Mouse (Mus musculus) midbrain, embryonic 11.5 days (tissue): ENCODE results near the gene Ercc6l2. TPM values are rescaled to one million over a fixed set of nuclear protein-coding genes. Genes with fewer than 3 reads are reported as not detected.
A peak's percentile ranks its signal among the peaks of the same experiment; 100 is the strongest.

Source experiments
- ATAC-seq: fragments of 200-750 bp; cut with Nextera tagmentation; 2 replicates; pipeline ENCODE4 v1.8.0; 2017; ENCODE audit warnings: moderate TSS enrichment, moderate library complexity; ENCODE audit not compliant: low FRiP score
- DNase-seq: peaks from one replicate; pipeline ENCODE4 v3.0.0; 2015; ENCODE audit warnings: low spot score; ENCODE audit errors: missing footprints
- H3K27ac ChIP-seq: fragments of 300-500 bp; sonication (generic); 2 replicates; pipeline ENCODE4 v1.5.1; 2014; ENCODE audit warnings: low read depth, low read length
- H3K27me3 ChIP-seq: fragments of 300-500 bp; sonication (generic); 2 replicates; pipeline ENCODE4 v1.6.1; 2014; ENCODE audit warnings: mild to moderate bottlenecking, low read length, moderate library complexity, mixed read lengths; ENCODE audit not compliant: control insufficient read depth, insufficient read depth
- H3K36me3 ChIP-seq: fragments of 300-500 bp; sonication (generic); 2 replicates; pipeline ENCODE4 v1.6.1; 2014; ENCODE audit warnings: mild to moderate bottlenecking, low read length, moderate library complexity, mixed read lengths; ENCODE audit not compliant: control insufficient read depth, insufficient read depth
- H3K4me1 ChIP-seq: fragments of 300-500 bp; sonication (generic); 2 replicates; pipeline ENCODE4 v1.6.1; 2014; ENCODE audit warnings: low read length; ENCODE audit not compliant: control insufficient read depth, insufficient read depth
- H3K4me2 ChIP-seq: fragments of 300-500 bp; sonication (generic); 2 replicates; pipeline ENCODE4 v1.6.1; 2014; ENCODE audit warnings: mild to moderate bottlenecking, moderate library complexity
- H3K4me3 ChIP-seq: fragments of 300-500 bp; sonication (generic); 2 replicates; pipeline ENCODE4 v1.5.1; 2014; ENCODE audit warnings: low read depth, low read length
- H3K9ac ChIP-seq: fragments of 300-500 bp; sonication (generic); 2 replicates; pipeline ENCODE4 v1.6.1; 2014; ENCODE audit warnings: low read length
- H3K9me3 ChIP-seq: fragments of 300-500 bp; sonication (generic); 2 replicates; pipeline ENCODE4 v1.6.1; 2016; ENCODE audit warnings: low read length; ENCODE audit not compliant: control insufficient read depth
- WGBS: fragments of 180-500 bp; shearing (Covaris S2); extraction: QIAGEN DNeasy Blood & Tissue Kit; methylation state at CpG from one replicate; pipeline ENCODE4 v1.1.7; 2014; 5-methylcytosine and 5-hydroxymethylcytosine counted together
- polyA plus RNA-seq: library from polyadenylated mRNA; unstranded; fragments of >200 nt; fragmentation: Nextera tagmentation; extraction: Ambion mirVana; gene quantifications from 2 replicates; pipeline ENCODE4 v1.2.1, GENCODE M21; 2014

Ercc6l2 gene
- polyA plus RNA-seq, 1 experiment from 2014 or later: 23.6 TPM

DNA sequence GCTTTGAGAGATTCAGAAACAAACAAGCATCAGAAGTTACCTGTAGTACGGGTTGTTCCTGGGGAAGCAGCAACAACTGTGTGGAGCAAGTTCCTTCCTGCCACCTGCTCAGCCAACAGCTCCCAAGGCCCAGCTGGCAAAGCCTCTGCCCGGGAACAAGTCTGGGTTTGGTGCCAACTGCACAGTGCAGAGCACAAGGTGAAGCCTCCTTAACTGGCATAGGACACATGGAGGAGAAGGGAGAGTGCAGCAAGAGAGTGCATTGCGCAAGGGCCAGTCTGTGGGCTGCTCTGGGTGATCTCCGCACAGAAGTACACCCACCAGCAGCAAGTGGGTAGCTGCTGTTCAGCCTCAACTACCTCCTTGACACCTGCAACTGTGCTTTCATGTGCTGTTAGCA is 91.5 kb downstream of the Ercc6l2 start:
- peaks cover 19% of the 10 kb centered on the region for H3K27me3 ChIP-seq
- ATAC-seq (no peak), DNase-seq (no peak)
- H3K4me3 ChIP-seq: no peak overlapping the region
- H3K36me3 ChIP-seq: no peaks in the 10 kb centered on the region
- H3K9ac ChIP-seq: no peak overlapping the region
- no peaks in the 10 kb centered on the region for H3K9me3 ChIP-seq
- peaks cover 7% of the 10 kb centered on the region for H3K4me1 ChIP-seq
- WGBS: 89% methylated on average over 4 of the region's 4 CpGs
- no peak overlapping the region for H3K27ac ChIP-seq
- H3K4me2 ChIP-seq: no peak overlapping the region

DNA sequence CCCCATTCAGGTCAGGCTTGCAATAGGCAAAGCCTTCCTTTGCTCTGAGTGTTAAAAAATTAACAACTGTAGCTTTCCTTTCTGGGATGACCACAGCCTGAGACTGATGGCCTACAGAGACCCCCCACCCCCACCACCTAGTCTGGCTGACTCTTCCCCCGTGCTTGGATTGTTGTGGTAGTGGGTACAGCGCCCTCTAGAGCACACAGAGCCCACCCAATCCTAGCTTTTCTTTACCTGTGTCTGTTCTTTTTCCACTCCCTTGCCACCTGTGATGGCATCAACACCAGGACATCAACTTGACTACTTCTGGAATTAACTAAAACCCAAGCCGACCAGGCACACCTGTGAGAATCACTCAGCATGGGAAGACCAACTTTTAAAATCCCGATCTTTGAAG is 92.4 kb downstream of the Ercc6l2 start:
- H3K27ac ChIP-seq: no peak overlapping the region
- DNase-seq (no peak), ATAC-seq (no peak)
- no peaks in the 10 kb centered on the region for H3K9me3 ChIP-seq
- H3K4me2 ChIP-seq: no peak overlapping the region
- peaks cover 13% of the 10 kb centered on the region for H3K27me3 ChIP-seq
- no peaks in the 10 kb centered on the region for H3K36me3 ChIP-seq
- 46% methylated on average over 4 of the region's 4 CpGs for WGBS
- no peaks in the 10 kb centered on the region for H3K4me1 ChIP-seq
- H3K9ac ChIP-seq: no peak overlapping the region
- no peak overlapping the region for H3K4me3 ChIP-seq

DNA sequence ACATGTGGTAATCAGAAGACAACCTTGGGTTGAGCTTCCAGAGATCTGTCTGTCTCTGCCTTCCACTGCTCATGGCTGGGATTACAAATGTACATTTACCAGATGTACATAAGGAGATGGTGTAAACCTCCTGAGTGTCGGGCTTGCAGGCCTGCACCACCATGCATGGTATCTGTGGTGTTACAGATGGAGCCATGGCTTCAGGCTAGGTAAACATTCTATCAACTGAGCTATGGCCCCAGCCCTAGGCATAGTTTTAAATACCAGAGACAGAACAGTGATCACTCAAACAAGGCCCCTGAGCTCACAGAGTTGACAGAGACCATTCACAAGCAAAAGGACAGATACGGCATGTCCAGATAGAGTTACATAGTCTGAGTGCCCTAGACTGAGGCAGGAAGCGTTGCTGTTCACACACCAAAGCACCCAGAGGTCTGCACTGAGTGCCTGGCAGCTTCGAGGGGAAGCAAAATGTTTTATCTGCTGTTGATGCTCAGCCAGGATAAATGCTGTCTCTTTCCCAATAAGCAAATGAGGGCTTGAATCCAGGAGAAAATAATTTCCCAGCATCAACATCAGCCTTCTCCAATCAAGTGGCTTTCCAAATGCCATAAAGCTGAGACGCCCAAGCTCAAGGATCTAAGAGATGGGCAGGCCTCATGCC is 95.2 kb downstream of the Ercc6l2 start:
- H3K36me3 ChIP-seq: no peaks in the 10 kb centered on the region
- no peak overlapping the region for H3K27ac ChIP-seq
- H3K4me2 ChIP-seq: no peak overlapping the region
- H3K27me3 ChIP-seq: no peaks in the 10 kb centered on the region
- no peaks in the 10 kb centered on the region for H3K4me1 ChIP-seq
- H3K4me3 ChIP-seq: no peak overlapping the region
- ATAC-seq (no peak), DNase-seq (no peak)
- 83% methylated on average over 5 of the region's 5 CpGs for WGBS
- no peaks in the 10 kb centered on the region for H3K9me3 ChIP-seq
- H3K9ac ChIP-seq: no peak overlapping the region

DNA sequence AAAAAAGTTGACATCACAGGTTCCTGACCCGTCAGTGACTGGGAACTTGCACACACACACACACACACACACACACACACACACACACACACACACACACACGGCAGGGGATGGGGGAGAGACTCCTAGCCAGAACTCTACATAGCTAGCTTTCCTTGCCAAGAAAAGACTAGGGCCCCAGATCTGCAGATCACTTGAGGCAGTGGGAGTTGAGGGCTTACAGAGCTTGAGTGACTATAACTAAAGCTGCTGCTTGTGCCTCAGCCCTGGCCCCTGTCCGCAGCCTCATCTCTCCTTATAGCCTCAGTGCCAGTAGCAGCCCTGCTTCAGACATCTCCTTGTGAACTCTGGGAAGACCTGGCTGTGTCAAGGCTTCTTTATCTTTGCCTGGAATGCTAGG is 96.6 kb downstream of the Ercc6l2 start:
- H3K9me3 ChIP-seq: no peaks in the 10 kb centered on the region
- H3K9ac ChIP-seq: no peak overlapping the region
- peaks cover 6% of the 10 kb centered on the region; the same call in 1 of the 2 replicates for H3K27me3 ChIP-seq
- no peak overlapping the region for H3K4me2 ChIP-seq
- H3K27ac ChIP-seq: no peak overlapping the region
- DNase-seq (no peak), ATAC-seq (no peak)
- H3K36me3 ChIP-seq: no peaks in the 10 kb centered on the region
- H3K4me3 ChIP-seq: no peak overlapping the region
- 70% methylated on average over 3 of the region's 3 CpGs for WGBS
- H3K4me1 ChIP-seq: no peaks in the 10 kb centered on the region

DNA sequence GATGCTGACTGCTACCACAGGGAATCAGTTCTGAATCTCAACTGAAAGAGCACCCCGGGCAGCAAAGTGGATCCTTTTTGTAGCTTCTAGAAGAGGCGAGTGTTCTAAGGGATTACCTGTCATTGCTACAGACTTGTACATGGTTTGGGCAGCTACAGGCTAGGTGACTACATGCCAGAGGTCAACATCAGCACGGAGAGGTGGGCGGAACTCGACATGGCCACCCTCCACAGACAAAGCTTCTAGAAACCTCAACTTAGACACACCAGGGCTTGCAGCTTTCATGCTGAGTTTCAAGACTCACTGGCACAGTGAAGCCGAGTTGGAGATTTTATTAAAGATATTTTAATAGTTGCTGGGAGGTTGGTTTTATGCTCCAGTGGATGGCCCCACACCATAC is 98.1 kb downstream of the Ercc6l2 start:
- ATAC-seq (no peak), DNase-seq (no peak)
- Histone ChIP-seq H3K4me3 (no peak overlapping the region), H3K9ac (no peak overlapping the region), H3K36me3 (no peaks in the 10 kb centered on the region), H3K27me3 (peaks cover 11% of the 10 kb centered on the region; the same call in 1 of the 2 replicates), H3K9me3 (no peaks in the 10 kb centered on the region), H3K4me1 (peaks cover 10% of the 10 kb centered on the region), H3K27ac (no peak overlapping the region), H3K4me2 (no peak overlapping the region)
- WGBS: 85% methylated on average over 6 of the region's 6 CpGs

DNA sequence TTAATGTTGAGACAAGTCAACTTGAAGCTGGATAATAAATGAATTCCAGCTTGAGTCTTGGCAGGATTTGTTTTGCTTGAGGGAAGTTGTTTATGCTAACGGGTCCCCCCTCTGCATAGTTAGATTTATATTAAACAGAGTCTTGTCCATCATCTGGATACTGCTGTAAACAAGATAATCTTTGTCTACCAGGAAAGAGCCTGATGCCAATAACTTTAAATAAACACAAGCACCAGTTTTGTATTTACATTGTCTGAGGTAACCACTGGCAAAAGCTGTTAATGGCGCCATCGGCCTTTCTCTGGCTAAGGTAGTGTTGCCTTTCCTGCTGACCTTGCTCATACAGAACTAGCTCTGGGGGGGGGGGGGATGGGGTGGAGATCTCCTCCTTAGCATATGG is 100.1 kb downstream of the Ercc6l2 start:
- Histone ChIP-seq H3K9ac (no peak overlapping the region), H3K4me1 (peaks cover 19% of the 10 kb centered on the region), H3K9me3 (no peaks in the 10 kb centered on the region), H3K27me3 (peaks cover 26% of the 10 kb centered on the region), H3K27ac (no peak overlapping the region), H3K4me3 (no peak overlapping the region), H3K36me3 (no peaks in the 10 kb centered on the region), H3K4me2 (no peak overlapping the region)
- no peak for DNase-seq
- WGBS: 79% methylated on average over 3 of the region's 3 CpGs
- ATAC-seq: no peak

DNA sequence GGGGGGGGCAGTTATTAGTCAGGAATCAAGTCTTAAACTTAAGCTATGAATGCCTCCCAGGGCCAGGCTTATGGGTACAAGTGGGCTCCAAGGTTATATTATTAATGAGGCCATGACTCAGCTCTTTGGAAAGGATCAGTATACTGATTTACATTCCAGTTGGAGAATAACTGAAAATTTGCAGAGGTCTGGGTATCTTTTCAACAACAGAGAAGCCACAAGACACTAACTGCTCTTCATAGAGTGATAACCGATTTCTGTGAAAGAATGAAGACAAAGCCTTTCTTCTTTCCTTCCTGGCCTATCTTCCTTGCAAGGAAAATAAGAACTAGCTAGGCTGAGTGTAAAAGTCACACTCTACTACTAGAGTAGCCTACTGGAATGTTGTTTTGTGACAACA is 100.6 kb downstream of the Ercc6l2 start:
- Histone ChIP-seq H3K27me3 (peaks cover 27% of the 10 kb centered on the region), H3K4me2 (no peak overlapping the region), H3K27ac (no peak overlapping the region), H3K36me3 (no peaks in the 10 kb centered on the region), H3K4me3 (no peak overlapping the region), H3K4me1 (peaks cover 19% of the 10 kb centered on the region), H3K9me3 (no peaks in the 10 kb centered on the region), H3K9ac (no peak overlapping the region)
- DNase-seq (no peak), ATAC-seq (no peak)
- WGBS: 86% methylated on average over 1 of the region's 1 CpGs

DNA sequence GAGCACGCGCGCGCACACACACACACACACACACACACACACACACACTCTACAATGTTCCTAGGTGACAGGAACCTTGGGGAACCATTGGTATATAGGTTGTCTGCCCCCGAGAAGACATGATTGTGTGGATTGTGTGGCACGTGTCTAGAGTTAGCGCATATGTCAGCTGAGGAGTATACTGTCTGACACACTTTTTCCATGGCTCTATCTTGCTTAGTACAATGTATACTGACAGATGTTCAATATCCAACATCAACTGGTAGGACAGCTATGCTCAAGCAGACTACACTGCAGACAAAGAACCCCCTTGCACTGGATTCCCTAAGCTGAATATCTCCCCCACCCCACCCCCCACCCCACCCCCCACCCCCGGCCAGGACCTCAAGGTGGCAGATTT is 101.5 kb downstream of the Ercc6l2 start:
- no peak overlapping the region for H3K9ac ChIP-seq
- no peaks in the 10 kb centered on the region for H3K9me3 ChIP-seq
- H3K4me1 ChIP-seq: peaks cover 19% of the 10 kb centered on the region
- no peaks in the 10 kb centered on the region for H3K36me3 ChIP-seq
- no peak for ATAC-seq
- WGBS: 94% methylated on average over 8 of the region's 8 CpGs
- no peak for DNase-seq
- H3K4me2 ChIP-seq: no peak overlapping the region
- no peak overlapping the region for H3K4me3 ChIP-seq
- peaks cover 27% of the 10 kb centered on the region for H3K27me3 ChIP-seq
- H3K27ac ChIP-seq: no peak overlapping the region

DNA sequence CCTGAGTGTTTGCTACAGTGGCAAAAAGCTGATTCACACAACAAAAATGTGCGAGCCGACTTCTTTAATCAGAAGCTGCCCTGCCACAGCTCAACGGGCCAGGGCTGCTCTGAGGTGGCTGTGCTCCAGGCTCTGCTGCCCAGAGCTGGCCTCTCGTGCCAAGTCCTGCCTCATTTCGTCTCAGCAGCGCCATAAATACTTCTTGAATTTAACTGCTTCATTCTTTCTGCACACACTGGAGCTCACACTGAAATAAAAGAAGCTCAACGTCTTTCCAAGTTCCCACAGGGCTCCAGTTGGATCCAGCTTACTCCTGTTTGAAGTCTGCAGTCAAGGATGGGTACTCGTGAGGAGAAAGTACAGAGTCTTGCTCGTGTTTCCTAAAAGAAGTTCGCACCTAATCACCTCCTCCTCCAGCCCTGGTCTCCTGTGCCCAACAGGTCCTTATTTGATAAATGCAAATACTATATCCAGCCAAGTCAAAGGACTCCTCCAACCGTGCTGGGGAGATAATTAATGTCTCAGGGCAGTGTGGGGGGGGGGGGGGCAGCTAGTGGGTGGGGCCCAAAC is 102.2 kb downstream of the Ercc6l2 start:
- Histone ChIP-seq H3K4me3 (no peak overlapping the region), H3K36me3 (no peaks in the 10 kb centered on the region), H3K27me3 (peaks cover 27% of the 10 kb centered on the region), H3K4me2 (no peak overlapping the region), H3K9ac (no peak overlapping the region; the same call in 1 of the 2 replicates), H3K27ac (no peak overlapping the region), H3K9me3 (no peaks in the 10 kb centered on the region), H3K4me1 (peaks cover 19% of the 10 kb centered on the region)
- WGBS: 37% methylated on average over 11 of the region's 11 CpGs
- DNase-seq (no peak), ATAC-seq (peak; percentile 52)
